Mouse (Mus musculus) hematopoietic stem cell, adult 5-6 weeks (primary cell): ENCODE measurements around the gene Olfr912. TPM values are rescaled to one million over a fixed set of nuclear protein-coding genes. Genes with fewer than 3 reads are reported as not detected.

Source experiments
- ATAC-seq, 2 experiments: fragments of 125-278 bp in 1 of 2; replicated peaks in 1 of 2; 2 replicates each; pipeline ENCODE4 v1.8.0; 2016 to 2017; ENCODE audit warnings: inconsistent platforms in 2 of 2, mild to moderate bottlenecking in 2 of 2, moderate number of reproducible peaks in 2 of 2, low read depth in 1 of 2, moderate TSS enrichment in 1 of 2; ENCODE audit not compliant: low FRiP score in 2 of 2, poor library complexity in 2 of 2, severe bottlenecking in 2 of 2, insufficient read depth in 1 of 2, low TSS enrichment in 1 of 2
- total RNA-seq: library from RNA; stranded (forward); fragments of 172-1452, 232-1000 nt; gene quantifications from 2 replicates; pipeline ENCODE4 v1.2.3, GENCODE M21; 2017

Olfr912 gene
- not detected in 2 replicates for total RNA-seq

GRCm38 (mm10) chr9:38579878-38580277 is at the start of gene Olfr912:
Olfr912 (plus strand) TSS chr9:38580178.
- ATAC-seq, result no peak

- no peak for ATAC-seq
These were observed 42.4 kb upstream of the Olfr912 start, which contains the start of gene Olfr910 for GRCm38 (mm10) chr9:38537549-38537948. Olfr910 (plus strand) TSS chr9:38537849.

GRCm38 (mm10) chr9:38591056-38591455 is 11.1 kb downstream of the Olfr912 start:
- ATAC-seq, result no peak

GRCm38 (mm10) chr9:38592459-38592858 is 12.5 kb downstream of the Olfr912 start, which contains the start of gene Olfr913:
Olfr913 (plus strand) TSS chr9:38592759.
- no peak for ATAC-seq

DNA sequence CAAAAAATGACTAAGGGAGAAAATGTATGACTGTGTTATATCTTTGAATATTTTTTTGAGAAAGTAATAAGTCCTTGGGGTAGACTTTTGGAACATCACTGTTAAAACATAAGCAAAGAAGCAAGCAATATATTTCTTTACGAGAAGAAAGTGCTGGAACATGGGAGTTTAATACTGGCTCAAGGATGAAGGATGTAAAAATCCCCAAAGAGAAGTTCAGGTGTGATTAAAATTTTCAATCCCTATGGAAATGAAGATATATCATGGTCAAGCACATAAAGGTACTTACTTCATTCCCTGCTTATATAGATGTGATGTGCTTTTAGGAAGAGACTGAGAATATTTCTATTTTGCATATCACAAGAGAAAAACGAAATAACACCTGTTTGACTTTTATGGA is 24.8 kb downstream of the Olfr912 start, which contains the start of gene Olfr914:
Gene Olfr914, plus strand, starts transcription at position 301 of the 400 bp plus-strand sequence.
- ATAC-seq, result no peak

DNA sequence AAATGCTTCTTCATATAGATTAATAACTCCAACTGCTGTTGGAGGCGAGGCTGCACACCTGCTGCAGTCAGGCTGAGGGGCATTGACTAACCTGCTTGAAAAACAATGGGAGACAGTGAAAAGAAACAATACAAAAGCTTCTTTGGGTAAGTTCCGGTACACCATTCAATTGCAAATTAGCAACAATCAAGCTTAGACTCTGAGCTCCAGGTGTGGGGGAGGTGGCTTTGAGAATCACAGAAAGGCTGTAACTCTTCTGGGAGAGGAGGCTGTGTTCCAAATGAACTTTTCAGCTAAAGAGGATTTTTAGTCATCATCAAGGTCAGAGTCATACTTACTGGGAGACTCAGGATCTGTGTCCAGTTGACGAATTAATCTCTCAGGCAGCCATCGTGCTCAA is 52.4 kb downstream of the Olfr912 start:
- no peak for ATAC-seq

Other genes starting within 250 kb of the Olfr912 start
- gene Olfr898, start 231.8 kb upstream of the Olfr912 start, total RNA-seq, result not detected in 2 replicates
- gene Olfr250, start 213.3 kb upstream of the Olfr912 start, total RNA-seq, result not detected in 2 replicates
- not detected in 2 replicates for gene Olfr251, start 203.1 kb upstream of the Olfr912 start, total RNA-seq
- not detected in 2 replicates for gene Olfr147, start 178.5 kb upstream of the Olfr912 start, total RNA-seq
- not detected in 2 replicates for gene Olfr901, start 150.7 kb upstream of the Olfr912 start, total RNA-seq
- gene Olfr902, start 132.5 kb upstream of the Olfr912 start, total RNA-seq, result not detected in 2 replicates
- not detected in 2 replicates for gene Olfr904, start 117.0 kb upstream of the Olfr912 start, total RNA-seq
- gene Olfr905, start 109.1 kb upstream of the Olfr912 start, total RNA-seq, result not detected in 2 replicates
- not detected in 2 replicates for gene Olfr906, start 93.1 kb upstream of the Olfr912 start, total RNA-seq
- not detected in 2 replicates for gene Olfr907, start 84.4 kb upstream of the Olfr912 start, total RNA-seq
- not detected in 2 replicates for gene Olfr911-ps1, start 58.6 kb upstream of the Olfr912 start, total RNA-seq
- not detected in 2 replicates for gene Olfr910, start 42.3 kb upstream of the Olfr912 start, total RNA-seq
- gene Olfr913, start 12.6 kb downstream of the Olfr912 start, total RNA-seq, result not detected in 2 replicates
- not detected in 2 replicates for gene Olfr914, start 24.9 kb downstream of the Olfr912 start, total RNA-seq
- gene Olfr916, start 79.7 kb downstream of the Olfr912 start, total RNA-seq, result not detected in 2 replicates
- not detected in 2 replicates for gene Olfr917, start 85.7 kb downstream of the Olfr912 start, total RNA-seq
- not detected in 2 replicates for gene Olfr918, start 94.4 kb downstream of the Olfr912 start, total RNA-seq
- gene Olfr919, start 123.5 kb downstream of the Olfr912 start, total RNA-seq, result not detected in 2 replicates
- 50.0 and 74.2 TPM in 2 replicates for gene Vwa5a, start 138.1 kb downstream of the Olfr912 start, total RNA-seq
- gene Olfr920, start 172.1 kb downstream of the Olfr912 start, total RNA-seq, result 0.75 and 1.2 TPM in 2 replicates
- gene Olfr921, start 192.9 kb downstream of the Olfr912 start, total RNA-seq, result not detected in 2 replicates
- not detected in 2 replicates for gene Olfr922, start 234.4 kb downstream of the Olfr912 start, total RNA-seq
- gene Olfr923, start 246.4 kb downstream of the Olfr912 start, total RNA-seq, result not detected in 2 replicates